Mouse (Mus musculus): ENCODE data around the gene Bmper. TPM values are rescaled to one million over a fixed set of nuclear protein-coding genes. Genes with fewer than 3 reads are reported as not detected.

Bmper gene
- polyA plus RNA-seq, 1 experiment from 2014 or later = 6.9 TPM

DNA sequence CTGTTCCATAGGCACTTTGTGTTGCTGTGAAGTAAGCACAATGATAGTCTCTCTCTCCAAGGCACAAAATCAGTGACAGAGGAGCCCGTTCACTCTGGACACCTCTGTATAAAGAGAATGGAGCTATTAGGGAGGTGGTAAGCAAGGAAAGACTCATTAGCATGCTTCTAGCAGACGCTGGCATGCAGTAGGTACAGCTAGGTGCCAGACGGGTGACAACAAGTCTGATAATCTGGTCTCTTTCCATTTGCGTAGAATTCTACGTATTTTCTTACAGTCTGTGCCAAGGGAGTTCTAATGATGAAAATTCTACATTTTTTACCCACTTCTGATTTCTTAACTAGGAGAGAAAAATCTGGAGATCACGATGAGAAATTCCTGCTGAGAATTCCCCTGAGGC, 72.7 kb downstream of the Bmper start:
- Histone ChIP-seq H3K9ac (replicated peaks; ENCODE audit: low read depth, low read length) (no peak overlapping the region), H3K4me1 (ENCODE audit: control insufficient read depth, insufficient read depth, low read length) (no peaks in the 10 kb centered on the region), H3K27me3 (ENCODE audit: control insufficient read depth, insufficient read depth, low read length) (no peaks in the 10 kb centered on the region), H3K9me3 (ENCODE audit: control insufficient read depth, low read depth, low read length) (no peaks in the 10 kb centered on the region), H3K27ac (ENCODE audit: low read length) (no peak overlapping the region), H3K4me3 (ENCODE audit: low read depth, low read length) (no peak overlapping the region), H3K36me3 (ENCODE audit: control insufficient read depth, insufficient read depth, low read length) (no peaks in the 10 kb centered on the region), H3K4me2 (replicated peaks; ENCODE audit: low read depth, low read length) (no peak overlapping the region)
- WGBS = 79% methylated on average over 6 of the region's 6 CpGs
- no peak for ATAC-seq (ENCODE audit: insufficient number of reproducible peaks, insufficient read depth, low FRiP score, low read depth)

DNA sequence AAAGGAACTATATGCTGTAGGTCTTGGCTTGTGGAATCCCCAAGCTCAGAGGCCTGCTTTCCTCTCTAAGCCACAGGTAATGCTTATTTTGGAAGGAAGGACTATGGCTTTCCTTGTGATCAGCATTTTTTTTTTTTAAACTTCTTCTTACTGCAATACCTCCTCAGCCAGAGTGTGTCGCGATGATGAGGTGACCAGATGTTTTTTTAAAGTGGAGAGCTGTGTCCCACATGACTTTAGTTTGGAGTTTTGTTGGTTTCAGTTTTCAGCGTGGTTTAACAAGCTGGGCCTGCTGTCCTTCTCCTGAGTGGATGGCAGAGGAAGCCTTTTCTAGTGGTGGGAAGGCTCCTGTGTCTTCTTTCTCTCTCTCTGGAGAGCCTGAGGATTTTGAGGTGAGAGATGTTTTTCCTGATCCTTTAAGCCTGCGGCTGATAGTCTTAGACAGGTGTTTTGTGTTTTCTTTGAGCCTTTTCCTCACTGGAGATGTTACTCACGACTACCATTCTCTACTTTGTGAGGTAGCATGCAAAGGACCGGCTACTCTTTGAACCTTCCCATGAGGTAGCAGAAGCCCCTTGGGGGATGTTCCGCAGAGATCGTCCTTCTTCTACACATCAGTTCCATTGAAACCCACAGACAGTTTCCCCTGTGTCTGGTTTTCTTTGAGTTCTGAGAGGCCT, 74.8 kb downstream of the Bmper start:
- H3K4me1 ChIP-seq (ENCODE audit: control insufficient read depth, insufficient read depth, low read length) = no peaks in the 10 kb centered on the region
- WGBS = 69% methylated on average over 8 of the region's 8 CpGs

DNA sequence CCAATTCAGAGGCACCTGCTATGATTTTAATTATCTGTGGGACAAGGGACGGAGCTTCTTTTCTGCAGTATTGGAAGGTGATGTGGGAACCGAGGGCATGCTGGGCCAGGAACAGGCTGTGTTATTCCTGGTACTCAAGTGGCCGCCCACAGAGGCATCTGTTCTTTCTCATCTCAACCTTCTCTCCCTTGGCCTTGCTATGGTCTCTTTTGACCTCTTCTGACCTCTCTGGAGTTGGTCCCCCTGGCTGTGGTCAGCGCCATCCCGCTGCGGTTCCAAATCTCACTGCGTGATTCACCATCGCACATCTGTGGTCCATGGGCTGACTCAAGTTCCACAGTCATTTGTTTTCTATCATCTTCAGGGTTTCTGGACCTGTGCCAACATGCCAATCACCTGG, 77.5 kb downstream of the Bmper start:
- Histone ChIP-seq H3K9me3 (ENCODE audit: control insufficient read depth, low read depth, low read length) (no peaks in the 10 kb centered on the region), H3K27me3 (ENCODE audit: control insufficient read depth, insufficient read depth, low read length) (no peaks in the 10 kb centered on the region), H3K4me3 (ENCODE audit: low read depth, low read length) (no peak overlapping the region), H3K36me3 (ENCODE audit: control insufficient read depth, insufficient read depth, low read length) (no peaks in the 10 kb centered on the region), H3K4me1 (ENCODE audit: control insufficient read depth, insufficient read depth, low read length) (no peaks in the 10 kb centered on the region), H3K27ac (ENCODE audit: low read length) (no peak overlapping the region), H3K9ac (replicated peaks; ENCODE audit: low read depth, low read length) (no peak overlapping the region), H3K4me2 (replicated peaks; ENCODE audit: low read depth, low read length) (no peak overlapping the region)
- WGBS = 86% methylated on average over 8 of the region's 8 CpGs
- no peak for ATAC-seq (ENCODE audit: insufficient number of reproducible peaks, insufficient read depth, low FRiP score, low read depth)

More for the DNA sequence above, 74.8 kb downstream of the Bmper start:
- Histone ChIP-seq H3K4me3 (ENCODE audit: low read depth, low read length) (no peak overlapping the region), H3K27ac (ENCODE audit: low read length) (no peak overlapping the region), H3K9me3 (ENCODE audit: control insufficient read depth, low read depth, low read length) (no peaks in the 10 kb centered on the region), H3K36me3 (ENCODE audit: control insufficient read depth, insufficient read depth, low read length) (no peaks in the 10 kb centered on the region), H3K27me3 (ENCODE audit: control insufficient read depth, insufficient read depth, low read length) (no peaks in the 10 kb centered on the region), H3K4me2 (replicated peaks; ENCODE audit: low read depth, low read length) (no peak overlapping the region), H3K9ac (replicated peaks; ENCODE audit: low read depth, low read length) (no peak overlapping the region)
- ATAC-seq (ENCODE audit: insufficient number of reproducible peaks, insufficient read depth, low FRiP score, low read depth) = no peak

DNA sequence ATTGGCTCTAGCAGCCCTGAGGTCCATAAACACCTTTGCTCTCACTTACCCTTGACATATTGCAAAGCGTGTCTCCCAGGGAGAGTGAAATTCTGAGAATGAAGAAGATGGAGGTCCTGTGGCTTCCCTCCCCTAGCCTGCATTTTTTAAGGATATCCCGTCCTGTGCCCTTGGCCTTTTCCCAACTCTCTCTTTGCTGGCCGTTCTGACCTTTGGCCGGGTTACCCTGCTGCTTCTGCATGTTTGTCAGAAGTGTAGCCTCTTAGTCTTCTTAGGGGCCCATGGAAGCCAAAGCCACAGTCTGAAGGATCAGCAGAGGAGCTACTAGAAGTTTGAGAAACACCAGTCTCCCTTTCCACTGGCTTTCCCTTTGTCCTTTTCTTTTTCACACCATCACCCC, 82.8 kb downstream of the Bmper start:
- Histone ChIP-seq H3K4me3 (ENCODE audit: low read depth, low read length) (no peak overlapping the region), H3K27ac (ENCODE audit: low read length) (no peak overlapping the region), H3K4me1 (ENCODE audit: control insufficient read depth, insufficient read depth, low read length) (no peaks in the 10 kb centered on the region), H3K36me3 (ENCODE audit: control insufficient read depth, insufficient read depth, low read length) (no peaks in the 10 kb centered on the region), H3K9ac (replicated peaks; ENCODE audit: low read depth, low read length) (no peak overlapping the region), H3K9me3 (ENCODE audit: control insufficient read depth, low read depth, low read length) (no peaks in the 10 kb centered on the region), H3K27me3 (ENCODE audit: control insufficient read depth, insufficient read depth, low read length) (no peaks in the 10 kb centered on the region), H3K4me2 (replicated peaks; ENCODE audit: low read depth, low read length) (no peak overlapping the region)
- no peak for ATAC-seq (ENCODE audit: insufficient number of reproducible peaks, insufficient read depth, low FRiP score, low read depth)
- WGBS = 52% methylated on average over 4 of the region's 4 CpGs

DNA sequence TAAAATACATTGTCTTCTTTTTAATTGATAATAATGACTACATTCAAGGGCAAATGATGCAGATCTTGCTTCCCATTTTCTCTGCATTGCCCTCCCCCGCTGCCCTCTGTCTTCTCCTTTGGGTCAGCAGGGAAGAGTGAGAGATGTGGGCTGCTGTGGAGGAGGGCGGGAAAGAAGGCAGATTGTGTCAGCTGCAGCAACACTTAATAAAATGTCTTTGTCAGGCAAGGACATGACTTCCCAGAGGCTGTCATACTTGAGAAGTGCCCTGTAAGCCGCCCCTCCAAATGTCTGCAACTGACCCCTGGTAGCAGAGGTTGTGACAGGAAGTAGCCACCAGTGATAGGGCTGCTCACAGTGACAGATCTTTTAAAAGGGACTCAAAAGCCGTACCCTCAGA, 83.3 kb downstream of the Bmper start:
- no peak overlapping the region for H3K4me2 ChIP-seq (replicated peaks; ENCODE audit: low read depth, low read length)
- no peak overlapping the region for H3K27ac ChIP-seq (ENCODE audit: low read length)
- no peaks in the 10 kb centered on the region for H3K9me3 ChIP-seq (ENCODE audit: control insufficient read depth, low read depth, low read length)
- no peaks in the 10 kb centered on the region for H3K27me3 ChIP-seq (ENCODE audit: control insufficient read depth, insufficient read depth, low read length)
- no peak overlapping the region for H3K9ac ChIP-seq (replicated peaks; ENCODE audit: low read depth, low read length)
- no peak for ATAC-seq (ENCODE audit: insufficient number of reproducible peaks, insufficient read depth, low FRiP score, low read depth)
- no peak overlapping the region for H3K4me3 ChIP-seq (ENCODE audit: low read depth, low read length)
- WGBS = 63% methylated on average over 4 of the region's 4 CpGs
- no peaks in the 10 kb centered on the region for H3K4me1 ChIP-seq (ENCODE audit: control insufficient read depth, insufficient read depth, low read length)
- no peaks in the 10 kb centered on the region for H3K36me3 ChIP-seq (ENCODE audit: control insufficient read depth, insufficient read depth, low read length)

DNA sequence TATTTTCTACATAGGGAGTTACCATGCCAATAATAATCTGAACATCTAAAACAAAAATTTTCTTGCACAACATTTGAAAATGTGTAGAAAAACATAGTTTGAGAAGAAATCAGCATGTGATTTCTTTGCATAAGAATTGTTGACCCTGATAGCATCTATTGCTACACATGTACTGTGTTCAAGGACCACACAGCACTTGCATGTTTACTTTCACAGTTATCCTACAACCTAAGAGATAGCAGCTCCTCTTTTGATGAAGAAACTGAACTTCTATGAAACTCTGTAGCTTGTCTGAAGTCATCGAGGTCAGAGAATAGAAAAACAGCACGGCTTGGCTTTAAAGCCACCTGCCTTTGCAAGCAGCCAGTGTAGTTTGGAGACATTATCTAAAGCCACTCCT, 85.0 kb downstream of the Bmper start:
- no peaks in the 10 kb centered on the region for H3K27me3 ChIP-seq (ENCODE audit: control insufficient read depth, insufficient read depth, low read length)
- H3K4me3 ChIP-seq (ENCODE audit: low read depth, low read length) = no peak overlapping the region
- no peaks in the 10 kb centered on the region for H3K9me3 ChIP-seq (ENCODE audit: control insufficient read depth, low read depth, low read length)
- no peaks in the 10 kb centered on the region for H3K36me3 ChIP-seq (ENCODE audit: control insufficient read depth, insufficient read depth, low read length)
- H3K27ac ChIP-seq (ENCODE audit: low read length) = no peak overlapping the region
- H3K4me2 ChIP-seq (replicated peaks; ENCODE audit: low read depth, low read length) = no peak overlapping the region
- WGBS = 83% methylated on average over 2 of the region's 2 CpGs
- no peak overlapping the region for H3K9ac ChIP-seq (replicated peaks; ENCODE audit: low read depth, low read length)
- no peaks in the 10 kb centered on the region for H3K4me1 ChIP-seq (ENCODE audit: control insufficient read depth, insufficient read depth, low read length)
- ATAC-seq (ENCODE audit: insufficient number of reproducible peaks, insufficient read depth, low FRiP score, low read depth) = no peak

DNA sequence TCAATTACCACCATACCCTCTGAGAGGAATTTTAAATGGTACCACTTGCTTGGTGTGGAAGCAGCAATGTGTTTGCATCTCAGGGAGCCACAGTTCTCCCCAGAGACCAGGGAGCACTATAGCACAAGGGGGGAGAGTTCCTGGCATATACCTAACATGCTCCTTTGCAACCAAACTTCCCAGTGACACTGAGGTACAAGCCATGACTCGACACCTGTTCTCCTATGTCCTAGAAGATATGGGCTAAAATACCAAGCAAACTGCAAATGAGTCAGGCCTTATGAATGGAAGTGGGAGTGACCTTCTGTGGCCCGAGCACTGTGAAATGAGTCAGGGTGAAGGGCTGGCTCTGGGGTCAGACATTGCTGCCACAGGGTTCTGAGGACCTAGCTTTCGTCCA, 88.1 kb downstream of the Bmper start:
- Histone ChIP-seq H3K27ac (ENCODE audit: low read length) (no peak overlapping the region), H3K4me2 (replicated peaks; ENCODE audit: low read depth, low read length) (no peak overlapping the region), H3K36me3 (ENCODE audit: control insufficient read depth, insufficient read depth, low read length) (no peaks in the 10 kb centered on the region), H3K9me3 (ENCODE audit: control insufficient read depth, low read depth, low read length) (no peaks in the 10 kb centered on the region), H3K9ac (replicated peaks; ENCODE audit: low read depth, low read length) (no peak overlapping the region), H3K27me3 (ENCODE audit: control insufficient read depth, insufficient read depth, low read length) (no peaks in the 10 kb centered on the region), H3K4me3 (ENCODE audit: low read depth, low read length) (no peak overlapping the region), H3K4me1 (ENCODE audit: control insufficient read depth, insufficient read depth, low read length) (no peaks in the 10 kb centered on the region)
- 73% methylated on average over 3 of the region's 3 CpGs for WGBS
- ATAC-seq (ENCODE audit: insufficient number of reproducible peaks, insufficient read depth, low FRiP score, low read depth) = no peak

DNA sequence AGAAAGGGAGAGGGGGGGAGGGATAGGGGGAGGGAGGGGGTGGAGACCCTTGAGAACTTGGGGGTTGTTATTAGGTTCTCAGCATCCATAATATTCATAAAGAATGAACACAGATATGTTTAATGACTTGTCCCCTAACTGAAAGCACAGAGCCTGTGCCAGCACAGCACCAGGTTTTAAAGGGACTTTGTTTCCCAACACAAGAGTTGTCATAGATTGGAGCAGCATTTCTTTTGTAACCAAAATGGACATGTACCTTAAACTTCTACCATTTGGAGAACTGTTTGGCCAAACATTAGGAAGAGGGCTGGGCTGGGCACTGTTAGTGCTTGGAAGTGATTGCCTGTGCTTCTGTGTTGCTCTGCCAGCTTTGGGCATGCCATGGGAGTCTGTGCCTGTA, 89.1 kb downstream of the Bmper start:
- no peak for ATAC-seq (ENCODE audit: insufficient number of reproducible peaks, insufficient read depth, low FRiP score, low read depth)
- no peaks in the 10 kb centered on the region for H3K4me1 ChIP-seq (ENCODE audit: control insufficient read depth, insufficient read depth, low read length)
- H3K36me3 ChIP-seq (ENCODE audit: control insufficient read depth, insufficient read depth, low read length) = no peaks in the 10 kb centered on the region
- H3K4me2 ChIP-seq (replicated peaks; ENCODE audit: low read depth, low read length) = no peak overlapping the region
- no peaks in the 10 kb centered on the region for H3K27me3 ChIP-seq (ENCODE audit: control insufficient read depth, insufficient read depth, low read length)
- H3K9me3 ChIP-seq (ENCODE audit: control insufficient read depth, low read depth, low read length) = no peaks in the 10 kb centered on the region
- no peak overlapping the region for H3K27ac ChIP-seq (ENCODE audit: low read length)
- no peak overlapping the region for H3K9ac ChIP-seq (replicated peaks; ENCODE audit: low read depth, low read length)
- no peak overlapping the region for H3K4me3 ChIP-seq (ENCODE audit: low read depth, low read length)

DNA sequence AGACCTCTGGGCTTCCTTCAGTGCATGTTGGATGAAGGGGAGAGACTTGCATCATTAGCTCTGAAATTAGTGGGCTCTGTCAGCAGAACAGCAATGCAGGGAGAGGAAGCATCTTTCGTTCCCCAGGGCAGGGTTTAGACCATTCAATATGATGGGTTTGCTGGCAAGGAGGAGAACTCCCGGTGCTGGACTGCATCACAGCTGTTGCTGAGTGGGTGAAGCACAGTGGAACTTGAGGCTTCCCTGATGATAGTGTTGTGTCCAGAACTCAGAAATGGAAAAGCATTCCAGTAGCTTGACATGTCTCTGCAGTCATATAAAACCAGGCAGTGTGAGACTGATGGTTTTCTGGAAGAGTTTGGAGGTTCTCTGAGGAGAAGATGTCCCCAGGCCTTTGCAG, 90.0 kb downstream of the Bmper start:
- no peaks in the 10 kb centered on the region for H3K4me1 ChIP-seq (ENCODE audit: control insufficient read depth, insufficient read depth, low read length)
- no peak overlapping the region for H3K9ac ChIP-seq (replicated peaks; ENCODE audit: low read depth, low read length)
- no peak overlapping the region for H3K4me3 ChIP-seq (ENCODE audit: low read depth, low read length)
- H3K4me2 ChIP-seq (replicated peaks; ENCODE audit: low read depth, low read length) = no peak overlapping the region
- no peak overlapping the region for H3K27ac ChIP-seq (ENCODE audit: low read length)
- H3K36me3 ChIP-seq (ENCODE audit: control insufficient read depth, insufficient read depth, low read length) = no peaks in the 10 kb centered on the region
- H3K27me3 ChIP-seq (ENCODE audit: control insufficient read depth, insufficient read depth, low read length) = no peaks in the 10 kb centered on the region
- no peaks in the 10 kb centered on the region for H3K9me3 ChIP-seq (ENCODE audit: control insufficient read depth, low read depth, low read length)
- WGBS = 66% methylated on average over 2 of the region's 2 CpGs
- ATAC-seq (ENCODE audit: insufficient number of reproducible peaks, insufficient read depth, low FRiP score, low read depth) = no peak
